Mouse (Mus musculus): Measurements from ENCODE around the gene Atp5g1.

DNA sequence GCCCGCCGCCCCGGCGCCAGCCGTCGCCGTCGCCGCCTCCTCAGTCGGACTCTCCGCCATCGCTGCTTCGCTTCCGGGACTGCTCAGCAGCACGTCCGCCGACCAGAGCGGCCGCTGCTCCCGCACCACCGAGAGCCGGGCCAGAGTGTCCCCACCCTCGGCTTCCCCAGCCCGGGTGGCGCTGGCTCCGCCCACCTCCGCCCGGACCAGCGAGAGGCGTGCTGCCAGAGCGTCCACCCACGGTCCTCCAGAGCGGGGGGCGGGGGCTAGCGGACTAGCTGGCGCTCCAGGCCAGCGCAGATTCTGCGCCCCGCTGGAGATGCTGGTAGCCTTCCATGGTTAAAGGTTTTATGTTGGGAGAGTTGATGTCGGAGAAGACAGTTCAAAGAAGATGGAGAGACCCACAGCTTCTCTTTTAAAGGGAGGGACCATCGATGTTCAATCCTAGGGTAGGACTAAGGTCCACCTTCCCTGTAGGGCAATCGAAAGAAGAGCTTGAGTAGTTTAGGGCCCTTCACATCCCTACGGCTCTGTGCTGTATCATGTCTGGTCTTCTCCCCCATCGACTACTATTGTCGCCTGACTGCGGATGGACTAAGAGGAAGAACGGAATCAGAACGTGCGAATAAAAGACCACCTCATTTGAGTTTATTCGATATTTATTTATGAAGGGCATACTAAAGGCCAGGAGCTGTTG is 10.1 kb downstream of the Atp5g1 start, which contains the start of gene Ube2z:
- TF ChIP-seq GATA1 (IDR thresholded peaks at IDR 0.05; ENCODE audit: low read length) (no peak), TAL1 (IDR thresholded peaks at IDR 0.05; ENCODE audit: low read length) (no peak)

Data from erythroblast, embryonic 14.5 days (primary cell).